Mouse (Mus musculus): ENCODE measurements around the gene 4931417E11Rik. TPM values are rescaled to one million over a fixed set of nuclear protein-coding genes. Genes with fewer than 3 reads are reported as not detected.

The 4931417E11Rik gene
- polyA plus RNA-seq, 1 experiment: not detected

GRCm38 (mm10) chr6:73428618-73429336 is 40.7 kb downstream of the 4931417E11Rik start:
- TF ChIP-seq FLI1 (IDR thresholded peaks at IDR 0.05; ENCODE audit: low read length) (no peak), GATA1 (IDR thresholded peaks at IDR 0.05; ENCODE audit: borderline replicate concordance, low read length) (no peak)
- Histone ChIP-seq H3K4me3 (replicated peaks) (no peak overlapping the region), H3K36me3 (replicated peaks; ENCODE audit: low read length) (no peaks in the 10 kb centered on the region), H3K27me3 (replicated peaks) (peaks cover 2% of the 10 kb centered on the region), H3K4me1 (peaks cover 4% of the 10 kb centered on the region; the same call in 1 of the 2 replicates), H3K9me3 (peaks cover 7% of the 10 kb centered on the region)

- Histone ChIP-seq H3K9me3 (peaks cover 12% of the 10 kb centered on the region), H3K4me3 (replicated peaks) (no peak overlapping the region), H3K27me3 (replicated peaks) (peaks cover 2% of the 10 kb centered on the region), H3K4me1 (peaks cover 4% of the 10 kb centered on the region; the same call in 1 of the 2 replicates), H3K36me3 (replicated peaks; ENCODE audit: low read length) (no peaks in the 10 kb centered on the region)
- no peak for TF ChIP-seq FLI1 (IDR thresholded peaks at IDR 0.05; ENCODE audit: low read length)
- TF ChIP-seq GATA1 (IDR thresholded peaks at IDR 0.05; ENCODE audit: borderline replicate concordance, low read length): no peak
These were observed 42.1 kb downstream of the 4931417E11Rik start for GRCm38 (mm10) chr6:73427273-73427812.

Other genes starting within 250 kb of the 4931417E11Rik start
- gene Dnah6, start 248.0 kb downstream of the 4931417E11Rik start, polyA plus RNA-seq (2012; ENCODE audit: insufficient read depth, low replicate concordance): not detected in 2 replicates
- 22.8 and 87.7 TPM in 2 replicates for gene Suclg1, start 221.3 kb downstream of the 4931417E11Rik start, polyA plus RNA-seq (2012; ENCODE audit: insufficient read depth, low replicate concordance)

Measured in megakaryocyte, embryonic 14.5 days (primary cell).